Mouse (Mus musculus) 3134 (cell line): ENCODE data around the gene Cxcl5.
A peak's percentile ranks its signal among the peaks of the same experiment; 100 is the strongest.
"Not testable (repeated sequence)": the region's sequence is repeated elsewhere in the genome, so short reads cannot be mapped to it uniquely, and the experiment has no call there.

Experiments used
- DNase-seq: peaks from one replicate; pipeline ENCODE4 v3.0.0-alpha.2; 2011; ENCODE audit warnings: low spot score; ENCODE audit not compliant: insufficient read length; ENCODE audit errors: extremely low read depth

Cxcl5 gene

GRCm38 (mm10) chr5:90783697-90784096, 24.5 kb downstream of the Cxcl5 start:
- no peak for DNase-seq

- DNase-seq: peak; percentile 63
Measured at GRCm38 (mm10) chr5:90785659-90786588, 26.8 kb downstream of the Cxcl5 start, which contains the start of gene Cxcl3. Gene Cxcl3, plus strand, starts transcription at chr5:90786103.

- peak; percentile 37 for DNase-seq
Measured at GRCm38 (mm10) chr5:90788114-90788513, 29.0 kb downstream of the Cxcl5 start.

GRCm38 (mm10) chr5:90789306-90790073, 30.3 kb downstream of the Cxcl5 start:
- DNase-seq: no peak

GRCm38 (mm10) chr5:90790074-90790502, 30.9 kb downstream of the Cxcl5 start:
- DNase-seq: no peak

GRCm38 (mm10) chr5:90794195-90794625, 35.0 kb downstream of the Cxcl5 start, which contains the start of gene Cxcl15:
Gene Cxcl15, plus strand, starts transcription at chr5:90794534.
- DNase-seq: no peak

DNA sequence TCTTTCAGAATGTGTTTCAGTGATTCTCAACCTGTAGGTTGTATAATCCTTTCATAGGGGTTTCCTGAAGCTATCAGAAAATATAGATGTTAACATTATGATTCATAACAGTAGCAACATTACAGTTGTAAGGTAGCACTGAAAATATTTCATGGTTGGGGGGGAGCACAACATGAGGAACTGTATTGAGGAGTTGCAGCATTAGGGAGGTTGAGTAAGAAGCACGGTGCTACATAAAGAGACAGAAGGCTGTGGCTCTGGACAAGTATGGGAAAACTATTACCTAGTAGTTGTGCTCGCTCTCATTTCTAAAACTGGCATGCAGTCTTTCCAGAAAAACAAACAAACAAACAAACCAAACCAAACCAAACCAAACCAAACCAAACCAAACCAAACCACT, 36.2 kb downstream of the Cxcl5 start:
- DNase-seq: not testable (repeated sequence)

- DNase-seq: no peak
Measured at GRCm38 (mm10) chr5:90804574-90804973, 45.4 kb downstream of the Cxcl5 start.

DNA sequence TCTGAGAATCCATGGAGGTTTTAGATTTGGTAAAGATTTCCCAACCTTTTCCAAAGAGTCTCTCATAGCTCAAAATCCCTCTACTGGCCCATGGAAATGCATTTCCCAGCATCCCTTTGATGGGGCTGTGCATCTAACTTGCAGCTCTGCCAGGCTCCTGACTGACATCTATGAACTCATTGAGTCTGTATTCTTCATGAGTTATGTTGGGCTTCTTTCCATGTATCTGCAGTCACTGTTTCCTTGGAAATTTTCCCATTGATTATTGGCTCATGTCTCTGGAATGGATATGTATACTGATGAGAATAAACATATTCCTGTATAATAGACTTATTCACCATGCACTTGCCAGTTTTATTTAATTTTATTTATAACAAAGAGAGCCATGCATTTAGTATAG, 46.9 kb downstream of the Cxcl5 start:
- DNase-seq: no peak

- no peak for DNase-seq
Measured at GRCm38 (mm10) chr5:90807176-90807950, 48.2 kb downstream of the Cxcl5 start.
